Mouse (Mus musculus) liver, embryonic 15.5 days (tissue): ENCODE results near the gene Ninj2. TPM values are rescaled to one million over a fixed set of nuclear protein-coding genes. Genes with fewer than 3 reads are reported as not detected.

Experiments used
- ATAC-seq: fragments of 200-750 bp; cut with Nextera tagmentation; 2 replicates; pipeline ENCODE4 v1.8.0; 2017; ENCODE audit warnings: moderate number of reproducible peaks, mild to moderate bottlenecking, moderate library complexity; ENCODE audit not compliant: insufficient read depth
- H3K27ac ChIP-seq: fragments of 300-500 bp; sonication (generic); replicated peaks from 2 replicates; pipeline ENCODE4 v1.5.1; 2015; ENCODE audit warnings: mild to moderate bottlenecking, inconsistent platforms
- H3K27me3 ChIP-seq: fragments of 300-500 bp; sonication (generic); 2 replicates; pipeline ENCODE4 v1.6.1; 2015; ENCODE audit warnings: mild to moderate bottlenecking, inconsistent platforms
- H3K36me3 ChIP-seq: fragments of 300-500 bp; sonication (generic); replicated peaks from 2 replicates; pipeline ENCODE4 v1.6.1; 2015; ENCODE audit warnings: moderate library complexity, mild to moderate bottlenecking, inconsistent platforms
- H3K4me1 ChIP-seq: fragments of 300-500 bp; sonication (generic); replicated peaks from 2 replicates; pipeline ENCODE4 v1.6.1; 2015; ENCODE audit warnings: inconsistent platforms
- H3K4me2 ChIP-seq: fragments of 300-500 bp; sonication (generic); 2 replicates; pipeline ENCODE4 v1.6.1; 2015; ENCODE audit warnings: moderate library complexity, mild to moderate bottlenecking, inconsistent platforms
- H3K4me3 ChIP-seq: fragments of 300-500 bp; sonication (generic); replicated peaks from 2 replicates; pipeline ENCODE4 v1.5.1; 2015; ENCODE audit warnings: mild to moderate bottlenecking, inconsistent platforms
- H3K9ac ChIP-seq: fragments of 300-500 bp; sonication (generic); 2 replicates; pipeline ENCODE4 v1.6.1; 2015; ENCODE audit warnings: moderate library complexity, mild to moderate bottlenecking, inconsistent platforms
- H3K9me3 ChIP-seq: fragments of 300-500 bp; sonication (generic); replicated peaks from 2 replicates; pipeline ENCODE4 v1.6.1; 2016; ENCODE audit warnings: inconsistent platforms
- WGBS: fragments of 180-500 bp; shearing (Covaris S2); methylation state at CpG from one replicate; pipeline ENCODE4 v1.1.7; 2015; ENCODE audit warnings: mixed read lengths; ENCODE audit not compliant: insufficient replicate concordance; 5-methylcytosine and 5-hydroxymethylcytosine counted together
- polyA plus RNA-seq: library from polyadenylated mRNA; unstranded; fragments of >200 nt; fragmentation: Nextera tagmentation; extraction: Ambion mirVana; gene quantifications from 2 replicates; pipeline ENCODE4 v1.2.1, GENCODE M21; 2015

Ninj2 gene
- polyA plus RNA-seq, 1 experiment from 2014 or later: 0.10 TPM

- whole genome bisulfite sequencing: 52% methylated on average over 4 of the region's 4 CpGs
- Histone ChIP-seq H3K27ac (no peak overlapping the region), H3K4me1 (no peaks in the 10 kb centered on the region), H3K27me3 (no peaks in the 10 kb centered on the region), H3K36me3 (no peaks in the 10 kb centered on the region), H3K9me3 (no peaks in the 10 kb centered on the region), H3K4me2 (no peak overlapping the region), H3K9ac (no peak overlapping the region), H3K4me3 (no peak overlapping the region)
- ATAC-seq: no peak
These were observed 41.6 kb downstream of the Ninj2 start for GRCm38 (mm10) chr6:120134748-120135147.

DNA sequence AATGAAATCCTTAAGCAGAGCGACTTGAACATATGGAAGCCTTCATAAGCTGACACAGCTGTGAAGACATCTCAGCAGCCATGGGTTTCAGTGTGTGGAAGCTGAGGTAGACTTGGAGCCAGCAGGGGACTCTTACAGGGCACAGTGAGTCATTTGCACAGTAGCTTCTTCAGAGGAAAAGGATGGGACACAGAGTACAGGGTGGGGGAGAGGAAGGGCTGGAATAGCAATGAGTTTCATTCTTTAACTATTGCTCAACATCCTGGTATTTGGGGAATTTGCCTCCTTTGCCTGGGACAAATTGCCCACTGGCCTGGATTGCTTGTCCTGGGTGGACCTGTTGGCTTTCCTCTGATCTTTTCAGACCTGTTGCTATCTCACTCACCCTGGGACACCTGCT, 52.3 kb downstream of the Ninj2 start:
- ATAC-seq: no peak
- Histone ChIP-seq H3K9me3 (no peaks in the 10 kb centered on the region), H3K4me2 (no peak overlapping the region), H3K4me1 (peaks cover 24% of the 10 kb centered on the region), H3K4me3 (no peak overlapping the region), H3K9ac (no peak overlapping the region), H3K36me3 (no peaks in the 10 kb centered on the region), H3K27me3 (no peaks in the 10 kb centered on the region), H3K27ac (no peak overlapping the region)
- 67% methylated on average over 1 of the region's 1 CpGs for whole genome bisulfite sequencing

DNA sequence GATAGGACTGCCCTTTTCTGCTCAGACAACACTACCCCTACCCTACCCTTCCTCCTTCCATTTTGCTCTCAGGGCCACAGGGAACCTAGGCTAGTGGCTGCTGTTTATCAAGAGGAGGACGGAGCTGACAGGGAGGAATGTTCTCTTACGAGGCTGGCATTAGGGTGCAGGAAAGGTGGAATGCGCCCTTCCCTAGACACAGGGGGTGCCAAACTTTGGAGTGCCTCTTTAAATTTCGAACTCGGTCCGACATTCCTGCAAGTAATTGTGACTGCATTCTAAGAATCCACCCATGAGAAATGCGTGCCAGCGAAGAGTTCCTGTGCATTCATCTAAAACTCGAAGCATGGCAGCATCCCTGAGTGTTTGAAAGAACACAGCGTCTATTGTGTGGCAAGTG, 53.5 kb downstream of the Ninj2 start:
- WGBS: 72% methylated on average over 10 of the region's 10 CpGs
- no peaks in the 10 kb centered on the region for H3K9me3 ChIP-seq
- peaks cover 31% of the 10 kb centered on the region for H3K4me1 ChIP-seq
- no peak overlapping the region for H3K4me2 ChIP-seq
- no peaks in the 10 kb centered on the region for H3K36me3 ChIP-seq
- no peaks in the 10 kb centered on the region for H3K27me3 ChIP-seq
- no peak overlapping the region for H3K9ac ChIP-seq
- ATAC-seq: no peak
- no peak overlapping the region for H3K4me3 ChIP-seq
- H3K27ac ChIP-seq: no peak overlapping the region

- Histone ChIP-seq H3K4me3 (no peak overlapping the region), H3K9ac (no peak overlapping the region), H3K9me3 (no peaks in the 10 kb centered on the region), H3K4me1 (peaks cover 31% of the 10 kb centered on the region), H3K4me2 (no peak overlapping the region), H3K27ac (no peak overlapping the region), H3K27me3 (no peaks in the 10 kb centered on the region), H3K36me3 (no peaks in the 10 kb centered on the region)
- ATAC-seq: no peak
- WGBS: 73% methylated on average over 8 of the region's 8 CpGs
These were observed 54.3 kb downstream of the Ninj2 start for GRCm38 (mm10) chr6:120147411-120147810.

GRCm38 (mm10) chr6:120148716-120149392, 55.7 kb downstream of the Ninj2 start:
- Histone ChIP-seq H3K4me2 (no peak overlapping the region), H3K4me1 (peaks cover 31% of the 10 kb centered on the region), H3K27me3 (no peaks in the 10 kb centered on the region), H3K4me3 (no peak overlapping the region), H3K9ac (no peak overlapping the region), H3K27ac (no peak overlapping the region), H3K9me3 (no peaks in the 10 kb centered on the region), H3K36me3 (no peaks in the 10 kb centered on the region)
- no peak for ATAC-seq
- 74% methylated on average over 12 of the region's 12 CpGs for WGBS

DNA sequence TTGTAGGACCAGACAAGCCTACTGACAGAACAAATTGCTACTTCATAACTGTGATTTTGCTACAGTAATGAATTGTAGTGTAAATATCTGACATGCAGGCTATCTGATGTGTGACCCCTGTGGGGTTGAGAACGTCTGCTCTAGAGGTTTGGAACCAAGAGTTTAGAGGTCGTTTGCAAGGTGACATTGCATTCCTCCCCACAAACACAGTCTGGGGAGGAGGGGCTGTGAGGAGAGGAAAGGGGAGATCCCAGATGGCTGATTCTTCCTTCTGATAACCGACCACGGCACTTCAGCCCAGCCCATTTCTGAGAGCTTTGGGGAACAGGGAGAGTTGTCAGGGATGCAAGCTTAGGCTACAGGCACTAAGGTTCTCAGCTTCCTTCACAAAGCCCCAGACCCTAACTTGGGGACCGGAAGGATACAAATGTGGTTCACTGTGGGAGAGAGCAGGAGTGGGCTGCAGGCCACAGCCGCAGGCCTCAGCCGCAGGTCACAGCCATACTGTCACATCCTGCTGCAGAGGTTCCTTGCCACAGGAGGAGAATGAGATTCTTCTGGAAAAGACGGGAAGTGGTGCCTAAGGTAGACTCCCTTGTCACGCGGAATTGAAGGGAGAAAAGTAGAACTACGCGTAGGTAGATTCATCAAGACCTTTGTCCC, 56.4 kb downstream of the Ninj2 start:
- no peak overlapping the region for H3K4me2 ChIP-seq
- WGBS: 49% methylated on average over 12 of the region's 12 CpGs
- H3K9me3 ChIP-seq: no peaks in the 10 kb centered on the region
- no peaks in the 10 kb centered on the region for H3K27me3 ChIP-seq
- peaks cover 31% of the 10 kb centered on the region for H3K4me1 ChIP-seq
- H3K27ac ChIP-seq: no peak overlapping the region
- no peak for ATAC-seq
- H3K9ac ChIP-seq: no peak overlapping the region
- H3K36me3 ChIP-seq: no peaks in the 10 kb centered on the region
- H3K4me3 ChIP-seq: no peak overlapping the region

GRCm38 (mm10) chr6:120150206-120150605, 57.1 kb downstream of the Ninj2 start:
- peaks cover 33% of the 10 kb centered on the region for H3K4me1 ChIP-seq
- H3K27ac ChIP-seq: no peak overlapping the region; the same call in 1 of the 2 replicates
- no peaks in the 10 kb centered on the region for H3K36me3 ChIP-seq
- no peak overlapping the region for H3K9ac ChIP-seq
- ATAC-seq: no peak
- H3K4me2 ChIP-seq: no peak overlapping the region
- no peak overlapping the region for H3K4me3 ChIP-seq
- 68% methylated on average over 3 of the region's 3 CpGs for WGBS
- no peaks in the 10 kb centered on the region for H3K9me3 ChIP-seq
- H3K27me3 ChIP-seq: no peaks in the 10 kb centered on the region

GRCm38 (mm10) chr6:120151616-120152053, 58.5 kb downstream of the Ninj2 start:
- H3K9ac ChIP-seq: no peak overlapping the region
- H3K4me3 ChIP-seq: no peak overlapping the region
- no peaks in the 10 kb centered on the region for H3K36me3 ChIP-seq
- no peaks in the 10 kb centered on the region for H3K27me3 ChIP-seq
- ATAC-seq: no peak
- no peak overlapping the region for H3K4me2 ChIP-seq
- WGBS: 57% methylated on average over 3 of the region's 3 CpGs
- H3K9me3 ChIP-seq: no peaks in the 10 kb centered on the region
- H3K27ac ChIP-seq: 0 out of 2 replicates have a peak overlapping the region, but pooled peaks have one; percentile 38
- peaks cover 26% of the 10 kb centered on the region for H3K4me1 ChIP-seq

DNA sequence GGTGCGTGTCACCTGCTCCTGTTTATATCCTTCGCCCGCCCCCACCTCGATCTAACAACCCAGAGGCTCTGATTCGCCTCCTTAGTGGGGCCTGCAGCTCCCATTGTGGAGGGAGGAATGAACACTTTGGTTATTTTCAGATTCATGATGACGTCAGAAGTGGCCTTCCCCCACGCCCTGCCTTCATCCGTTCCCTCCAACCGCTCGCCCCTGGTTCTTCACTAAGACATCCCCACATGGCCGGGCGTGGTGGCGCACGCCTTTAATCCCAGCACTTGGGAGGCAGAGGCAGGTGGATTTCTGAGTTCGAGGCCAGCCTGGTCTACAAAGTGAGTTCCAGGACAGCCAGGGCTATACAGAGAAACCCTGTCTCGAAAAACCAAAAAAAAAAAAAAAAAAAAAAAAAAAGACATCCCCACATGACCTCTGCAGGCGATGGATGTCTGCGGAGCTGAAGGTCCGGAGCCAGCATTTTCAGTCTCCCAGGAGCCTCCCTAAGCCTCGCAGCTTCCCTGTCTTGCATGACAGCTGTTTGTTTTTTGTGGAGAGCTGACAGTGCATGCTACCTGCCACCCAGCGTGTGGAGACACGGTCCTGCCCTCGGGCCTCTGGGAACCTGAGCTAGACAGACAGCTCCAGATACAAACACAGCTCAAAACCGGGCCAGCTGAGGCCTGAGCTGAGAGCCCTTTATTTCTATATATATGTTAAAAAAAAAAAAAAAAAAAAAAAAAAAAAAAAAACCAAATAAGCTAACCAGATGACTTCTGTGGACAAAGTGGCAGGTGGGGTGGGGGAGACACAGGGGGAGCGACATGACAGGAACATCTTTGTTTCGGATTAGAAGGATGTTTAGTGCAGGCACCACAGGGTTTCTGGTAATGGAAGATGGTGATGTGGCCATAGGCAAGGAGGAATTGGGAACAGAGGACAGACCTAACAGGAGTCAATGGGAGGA, 59.9 kb downstream of the Ninj2 start:
- Histone ChIP-seq H3K36me3 (no peaks in the 10 kb centered on the region), H3K4me3 (no peak overlapping the region), H3K4me1 (peaks cover 29% of the 10 kb centered on the region), H3K4me2 (no peak overlapping the region), H3K27ac (no peak overlapping the region), H3K9me3 (no peaks in the 10 kb centered on the region), H3K27me3 (no peaks in the 10 kb centered on the region), H3K9ac (no peak overlapping the region)
- 76% methylated on average over 25 of the region's 26 CpGs for WGBS
- ATAC-seq: no peak

- ATAC-seq: 0 out of 2 replicates have a peak, but pooled peaks have one; percentile 16
- Histone ChIP-seq H3K4me2 (no peak overlapping the region), H3K36me3 (no peaks in the 10 kb centered on the region), H3K4me1 (peaks cover 30% of the 10 kb centered on the region), H3K9ac (no peak overlapping the region), H3K4me3 (no peak overlapping the region), H3K27ac (0 out of 2 replicates have a peak overlapping the region, but pooled peaks have one; percentile 15), H3K9me3 (no peaks in the 10 kb centered on the region), H3K27me3 (no peaks in the 10 kb centered on the region)
- 43% methylated on average over 5 of the region's 5 CpGs for WGBS
These were observed 61.6 kb downstream of the Ninj2 start for GRCm38 (mm10) chr6:120154526-120155309.
